Mouse (Mus musculus) midbrain, postnatal 0 days (tissue): Measurements from ENCODE around the gene Cd2bp2. TPM values are rescaled to one million over a fixed set of nuclear protein-coding genes. Genes with fewer than 3 reads are reported as not detected.

Source experiments
- ATAC-seq: fragments of 200-750 bp; cut with Nextera tagmentation; 2 replicates; pipeline ENCODE4 v1.8.0; 2017; ENCODE audit warnings: moderate number of reproducible peaks, mild to moderate bottlenecking, moderate TSS enrichment, moderate library complexity; ENCODE audit not compliant: low FRiP score
- DNase-seq: peaks from one replicate; pipeline ENCODE4 v3.0.0-alpha.2; 2015; ENCODE audit warnings: low spot score
- H3K27ac ChIP-seq: fragments of 300-500 bp; sonication (generic); 2 replicates; pipeline ENCODE4 v1.5.1; 2014; ENCODE audit warnings: low read depth, mild to moderate bottlenecking, low read length, mixed read lengths
- H3K27me3 ChIP-seq: fragments of 300-500 bp; sonication (generic); 2 replicates; pipeline ENCODE4 v1.6.1; 2014; ENCODE audit warnings: low read length, control low read depth, mixed read lengths; ENCODE audit not compliant: insufficient read depth
- H3K36me3 ChIP-seq: fragments of 300-500 bp; sonication (generic); 2 replicates; pipeline ENCODE4 v1.6.1; 2014; ENCODE audit warnings: low read length, control low read depth, mixed read lengths; ENCODE audit not compliant: insufficient read depth
- H3K4me1 ChIP-seq: fragments of 300-500 bp; sonication (generic); 2 replicates; pipeline ENCODE4 v1.6.1; 2014; ENCODE audit warnings: mild to moderate bottlenecking, control low read depth, antibody characterized with exemption, low read length, mixed read lengths; ENCODE audit not compliant: insufficient read depth
- H3K4me2 ChIP-seq: fragments of 300-500 bp; sonication (generic); 2 replicates; pipeline ENCODE4 v1.6.1; 2014; ENCODE audit warnings: low read depth, mild to moderate bottlenecking, low read length, mixed read lengths; ENCODE audit not compliant: poor library complexity, severe bottlenecking
- H3K4me3 ChIP-seq: fragments of 300-500 bp; sonication (generic); 2 replicates; pipeline ENCODE4 v1.5.1; 2014; ENCODE audit warnings: low read depth, mild to moderate bottlenecking, low read length, moderate library complexity
- H3K9ac ChIP-seq: fragments of 300-500 bp; sonication (generic); replicated peaks from 2 replicates; pipeline ENCODE4 v1.6.1; 2014; ENCODE audit warnings: mild to moderate bottlenecking, low read length, moderate library complexity, mixed read lengths; ENCODE audit not compliant: poor library complexity, severe bottlenecking
- H3K9me3 ChIP-seq: fragments of 300-500 bp; sonication (generic); 2 replicates; pipeline ENCODE4 v1.6.1; 2016; ENCODE audit warnings: low read length, control low read depth
- CTCF ChIP-seq: IDR thresholded peaks from 2 replicates; pipeline ENCODE4 v1.5.1; 2016; ENCODE audit warnings: antibody characterized with exemption, mild to moderate bottlenecking
- WGBS: fragments of 180-500 bp; shearing (Covaris S2); extraction: QIAGEN DNeasy Blood & Tissue Kit; methylation state at CpG from one replicate; pipeline ENCODE4 v1.1.7; 2014; 5-methylcytosine and 5-hydroxymethylcytosine counted together
- polyA plus RNA-seq: library from polyadenylated mRNA; unstranded; fragments of >200 nt; fragmentation: Nextera tagmentation; extraction: Ambion mirVana; gene quantifications from 2 replicates; pipeline ENCODE4 v1.2.1, GENCODE M21; 2015
- total RNA-seq: library from RNA; depleted of rRNA; stranded (reverse); fragments of >200 nt; gene quantifications from 2 replicates; pipeline ENCODE4 v1.2.3, GENCODE M21; 2014

The Cd2bp2 gene
- total and polyA plus RNA-seq, 2 experiments from 2014 or later = 64.8 to 85.7 TPM

DNA sequence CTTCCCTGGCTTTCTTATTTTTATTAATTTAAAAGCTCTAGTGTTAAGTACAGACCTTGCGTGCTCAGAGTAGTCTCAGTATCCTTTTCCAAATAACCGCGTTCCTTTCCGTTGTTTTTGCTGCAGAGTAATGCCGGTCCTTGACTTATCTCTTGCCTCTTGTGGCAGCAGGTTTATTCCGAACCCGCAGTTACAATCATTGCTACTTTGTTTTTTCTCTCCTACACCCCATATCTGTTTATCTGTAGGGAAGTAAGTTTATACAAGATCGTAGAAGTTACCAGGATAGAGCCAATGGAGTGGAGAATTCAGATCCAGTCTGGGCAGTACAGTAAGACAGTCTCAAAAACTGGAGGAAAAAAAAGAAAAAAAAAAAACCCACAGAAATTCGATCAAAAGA, 37.9 kb upstream of the Cd2bp2 start:
- DNase-seq = no peak

DNA sequence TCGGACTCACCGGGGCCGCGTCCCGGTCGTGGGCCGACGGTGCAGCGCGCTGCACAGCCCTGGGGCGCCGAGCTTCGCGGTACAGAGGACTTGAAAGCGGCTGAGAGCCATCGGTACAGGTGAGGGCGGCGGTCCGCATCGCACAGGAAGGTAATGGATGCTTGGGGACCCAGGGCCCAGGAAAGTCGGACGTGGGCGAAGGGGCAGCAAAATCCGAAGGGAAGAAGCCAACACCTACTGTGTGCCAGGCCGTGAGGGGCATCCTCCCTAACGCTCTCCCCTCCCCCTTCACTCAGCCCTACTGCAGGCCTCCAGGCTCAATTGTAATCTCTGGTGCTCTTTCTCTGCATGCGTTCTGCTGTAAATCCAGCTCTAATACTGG, 37.5 kb upstream of the Cd2bp2 start:
- Histone ChIP-seq H3K27ac (peak overlapping the region; percentile 99), H3K36me3 (peaks cover 17% of the 10 kb centered on the region), H3K27me3 (no peaks in the 10 kb centered on the region), H3K9me3 (no peaks in the 10 kb centered on the region), H3K4me3 (peak overlapping the region; percentile 96), H3K4me2 (peak overlapping the region; percentile 68), H3K9ac (peak overlapping the region; percentile 97), H3K4me1 (peaks cover 17% of the 10 kb centered on the region)
- no peak; the same call in 1 of the 2 replicates for ATAC-seq
- DNase-seq = peak; percentile 42
- TF ChIP-seq CTCF = no peak
- 1% methylated on average over 20 of the region's 27 CpGs for WGBS

More for the DNA sequence above, 37.9 kb upstream of the Cd2bp2 start:
- TF ChIP-seq CTCF = no peak
- Histone ChIP-seq H3K27ac (peak overlapping the region; percentile 99), H3K36me3 (peaks cover 17% of the 10 kb centered on the region), H3K9me3 (no peaks in the 10 kb centered on the region), H3K4me1 (peaks cover 17% of the 10 kb centered on the region), H3K4me2 (peak overlapping the region; percentile 68), H3K4me3 (peak overlapping the region; percentile 96), H3K27me3 (no peaks in the 10 kb centered on the region), H3K9ac (peak overlapping the region; percentile 97)
- no peak for ATAC-seq
- 5% methylated on average over 9 of the region's 9 CpGs for WGBS

DNA sequence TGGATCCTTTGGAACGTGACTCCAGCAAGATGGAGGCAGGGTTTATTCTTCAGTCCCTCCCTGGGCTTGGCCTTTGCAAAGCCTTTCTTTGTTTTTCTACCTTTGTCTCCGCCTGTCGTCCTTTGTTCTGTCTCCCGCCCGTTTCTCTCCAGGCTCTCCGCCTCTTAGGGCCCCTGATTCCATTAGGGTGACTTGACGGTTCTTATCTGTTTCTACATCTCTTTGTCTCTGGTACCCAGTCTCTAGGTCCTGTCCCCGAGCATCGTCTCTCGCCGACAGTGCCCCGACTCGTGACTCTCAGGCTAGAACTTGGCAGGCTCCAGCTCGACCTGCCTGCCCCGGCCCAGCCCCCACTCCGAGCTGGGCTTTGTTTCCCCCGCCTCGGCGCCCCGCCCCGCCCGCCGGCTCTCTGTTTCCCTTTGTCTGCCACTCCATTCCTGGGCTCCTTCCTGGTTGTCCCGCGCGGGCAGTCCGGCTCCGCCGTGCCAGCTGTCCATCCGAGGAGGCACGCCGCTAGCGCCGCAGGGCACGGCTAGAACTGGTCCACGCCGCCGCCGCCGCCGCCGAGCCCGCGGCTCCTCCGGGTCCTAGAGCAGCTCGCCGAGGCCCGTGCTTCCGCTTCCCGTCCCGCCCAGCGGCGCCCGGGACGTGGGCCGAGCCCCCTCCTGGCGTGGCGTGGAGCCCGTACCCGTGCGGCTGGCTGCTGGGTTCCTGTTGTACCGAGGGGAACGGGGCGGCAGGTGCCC, 36.9 kb upstream of the Cd2bp2 start, which contains the start of the genes Zfp553 and Sept1:
TSS of gene Zfp553 (plus strand) at position 440 of the 746 bp plus-strand sequence.
TSS of gene Sept1 (minus strand) at position 509 of the 746 bp plus-strand sequence.
- peak; percentile 90 for ATAC-seq
- Histone ChIP-seq H3K4me3 (peak within 1 kb of the TSS; percentile 96), H3K27me3 (no peaks in the 10 kb centered on the region), H3K9ac (peak within 1 kb of the TSS; percentile 97), H3K27ac (peak within 1 kb of the TSS; percentile 99), H3K4me1 (peaks cover 17% of the 10 kb centered on the region), H3K4me2 (peak within 1 kb of the TSS; percentile 68), H3K36me3 (peaks cover 17% of the 10 kb centered on the region), H3K9me3 (no peaks in the 10 kb centered on the region)
- WGBS = under 1% methylated on average over 61 of the region's 64 CpGs
- DNase-seq = peak; percentile 94
- TF ChIP-seq CTCF = no peak

DNA sequence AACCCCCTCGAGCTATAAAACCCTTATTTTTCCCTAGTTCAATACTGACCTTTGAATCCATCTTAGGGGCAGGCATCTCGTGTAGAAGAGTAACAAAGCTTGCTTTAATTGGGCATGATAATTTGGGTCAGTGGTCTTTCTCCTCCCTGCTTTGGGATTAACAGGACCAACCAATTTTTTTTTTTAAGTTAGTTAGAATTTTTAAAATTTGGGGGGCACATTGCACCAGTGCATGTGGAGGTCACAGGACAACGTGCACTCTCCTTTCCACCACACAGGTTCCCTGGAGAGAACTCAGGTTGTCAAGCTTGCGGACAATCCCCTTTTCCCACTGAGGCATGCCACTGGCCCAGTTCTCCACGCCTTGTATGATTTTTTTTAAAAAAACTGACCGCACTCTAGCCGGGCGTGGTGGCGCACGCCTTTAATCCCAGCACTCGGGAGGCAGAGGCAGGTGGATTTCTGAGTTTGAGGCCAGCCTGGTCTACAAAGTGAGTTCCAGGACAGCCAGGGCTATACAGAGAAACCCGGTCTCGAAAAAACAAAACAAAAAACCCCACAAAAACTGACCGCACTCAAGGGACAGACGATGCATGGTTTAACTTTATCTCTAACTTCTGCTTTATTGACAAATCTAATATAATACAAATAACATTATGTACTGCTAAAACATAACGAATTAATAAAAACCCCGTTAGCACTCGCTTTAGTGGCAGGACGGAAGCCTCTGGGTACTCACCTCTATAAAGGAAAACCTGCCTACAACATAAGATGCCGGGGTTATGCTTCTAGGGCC, 36.2 kb upstream of the Cd2bp2 start:
- H3K4me2 ChIP-seq = peak overlapping the region; percentile 68
- 4% methylated on average over 20 of the region's 20 CpGs for WGBS
- DNase-seq = no peak
- TF ChIP-seq CTCF = no peak
- H3K4me3 ChIP-seq = peak overlapping the region; percentile 96
- H3K36me3 ChIP-seq = peaks cover 17% of the 10 kb centered on the region
- H3K9ac ChIP-seq = peak overlapping the region; percentile 97
- no peak; the same call in 1 of the 2 replicates for ATAC-seq
- peaks cover 17% of the 10 kb centered on the region for H3K4me1 ChIP-seq
- no peaks in the 10 kb centered on the region for H3K27me3 ChIP-seq
- no peaks in the 10 kb centered on the region for H3K9me3 ChIP-seq
- H3K27ac ChIP-seq = peak overlapping the region; percentile 99

DNA sequence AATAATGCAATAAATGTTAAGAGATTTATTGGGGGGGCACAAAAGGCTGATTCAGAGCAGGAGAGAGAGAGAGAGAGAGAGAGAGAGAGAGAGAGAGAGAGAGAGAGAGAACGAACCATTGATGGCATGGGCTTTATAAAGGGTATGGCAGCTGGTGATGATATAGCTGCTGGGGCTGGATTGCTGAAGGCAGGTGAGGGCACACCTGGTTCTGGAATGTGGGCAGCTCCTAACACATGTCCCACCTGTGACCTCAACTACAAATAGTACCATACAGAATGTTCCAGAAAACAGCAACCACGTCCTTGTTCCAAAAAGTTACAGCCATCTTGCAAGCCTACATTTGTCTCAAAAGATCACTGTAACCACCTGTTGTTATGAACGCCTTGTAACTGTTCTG, 35.5 kb upstream of the Cd2bp2 start:
- Histone ChIP-seq H3K9ac (no peak overlapping the region), H3K27ac (0 out of 2 replicates have a peak overlapping the region, but pooled peaks have one; percentile 8), H3K4me2 (peak overlapping the region; percentile 68), H3K36me3 (peaks cover 11% of the 10 kb centered on the region), H3K4me1 (peaks cover 17% of the 10 kb centered on the region), H3K4me3 (peak overlapping the region; percentile 96), H3K27me3 (no peaks in the 10 kb centered on the region), H3K9me3 (no peaks in the 10 kb centered on the region)
- no peak for ATAC-seq
- DNase-seq = no peak
- WGBS = 67% methylated on average over 3 of the region's 3 CpGs
- no peak for TF ChIP-seq CTCF
